Mouse (Mus musculus): ENCODE data around the gene Ovol1. TPM values are rescaled to one million over a fixed set of nuclear protein-coding genes. Genes with fewer than 3 reads are reported as not detected.

Gene Ovol1
- polyA plus RNA-seq (2012; rRNA removed): 8.5 and 10.1 TPM in 2 replicates

- no peaks in the 10 kb centered on the region for H3K27me3 ChIP-seq (ENCODE audit: control insufficient read depth, insufficient read depth, low read length)
- H3K27ac ChIP-seq (ENCODE audit: control insufficient read depth, insufficient read depth, low read depth, low read length): peak within 1 kb of the TSS; percentile 73
- H3K4me1 ChIP-seq (ENCODE audit: control insufficient read depth, insufficient read depth, low read length): peaks cover 33% of the 10 kb centered on the region
- no peaks in the 10 kb centered on the region for H3K36me3 ChIP-seq (ENCODE audit: control insufficient read depth, insufficient read depth, low read length)
- H3K4me3 ChIP-seq (ENCODE audit: control insufficient read depth, low read depth, low read length): peak within 1 kb of the TSS; percentile 87
- no peak for TF ChIP-seq CTCF (IDR thresholded peaks at IDR 0.05; ENCODE audit: control insufficient read depth, insufficient read depth, insufficient replicate concordance, low read depth, low read length)
- TF ChIP-seq POLR2A (IDR thresholded peaks at IDR 0.05; ENCODE audit: control insufficient read depth, low read depth, low read length): no peak
Measured at GRCm38 (mm10) chr19:5560457-5561041, at the start of gene Ovol1. Gene Ovol1 (minus strand): TSS chr19:5560646.

DNA sequence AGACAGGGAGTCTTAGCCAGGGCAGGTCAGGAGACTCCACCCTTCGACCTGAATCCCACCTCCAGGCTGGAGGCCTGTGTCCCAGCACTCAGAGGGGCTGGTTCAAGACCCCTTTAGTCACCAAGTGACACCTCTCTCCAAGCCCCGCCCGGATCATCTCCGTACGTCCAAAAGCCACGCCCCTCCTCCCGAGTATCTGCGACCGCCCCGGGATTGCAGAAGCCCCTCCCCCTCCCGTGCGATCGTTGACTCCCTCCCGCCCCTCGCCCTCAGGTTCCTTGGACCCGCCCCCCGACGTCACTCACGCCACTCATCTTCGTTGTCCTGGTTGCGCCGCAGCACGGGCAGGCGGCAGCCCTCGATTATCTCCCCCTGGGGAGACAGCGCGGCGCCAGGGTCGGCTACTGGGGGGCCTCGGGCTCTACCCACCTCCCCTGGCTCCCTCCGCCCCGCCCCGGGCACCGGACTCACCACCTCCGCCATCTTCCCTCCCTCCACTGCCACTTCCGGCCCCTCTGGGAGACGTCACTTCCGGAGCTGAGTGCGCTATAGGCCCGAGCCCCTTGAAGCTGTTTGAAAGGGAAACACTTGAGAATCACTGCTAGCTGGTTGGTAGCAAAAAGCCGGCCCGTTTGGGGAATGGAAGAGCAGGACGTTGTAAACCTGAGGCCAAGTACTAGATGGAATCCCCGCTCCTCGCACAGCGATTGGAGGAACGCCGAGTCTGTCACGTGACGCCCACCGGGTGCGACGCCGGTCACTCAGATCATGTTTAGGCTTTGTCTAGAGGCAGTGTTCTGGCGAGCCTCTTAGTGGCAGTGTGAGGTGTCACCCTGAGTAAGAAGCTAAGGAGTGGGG lies 49.3 kb upstream of the Ovol1 start, which contains the start of gene Kat5:
Kat5 (minus strand) TSS at position 691 of the 858 bp plus-strand sequence.
- peak within 1 kb of the TSS; percentile 99 for H3K27ac ChIP-seq (ENCODE audit: control insufficient read depth, insufficient read depth, low read depth, low read length)
- H3K27me3 ChIP-seq (ENCODE audit: control insufficient read depth, insufficient read depth, low read length): no peaks in the 10 kb centered on the region
- TF ChIP-seq POLR2A (IDR thresholded peaks at IDR 0.05; ENCODE audit: control insufficient read depth, low read depth, low read length) (peak; percentile 69), CTCF (IDR thresholded peaks at IDR 0.05; ENCODE audit: control insufficient read depth, insufficient read depth, insufficient replicate concordance, low read depth, low read length) (no peak)
- H3K4me3 ChIP-seq (ENCODE audit: control insufficient read depth, low read depth, low read length): peak within 1 kb of the TSS; percentile 99
- peaks cover 7% of the 10 kb centered on the region for H3K4me1 ChIP-seq (ENCODE audit: control insufficient read depth, insufficient read depth, low read length)
- H3K36me3 ChIP-seq (ENCODE audit: control insufficient read depth, insufficient read depth, low read length): peaks cover 6% of the 10 kb centered on the region

DNA sequence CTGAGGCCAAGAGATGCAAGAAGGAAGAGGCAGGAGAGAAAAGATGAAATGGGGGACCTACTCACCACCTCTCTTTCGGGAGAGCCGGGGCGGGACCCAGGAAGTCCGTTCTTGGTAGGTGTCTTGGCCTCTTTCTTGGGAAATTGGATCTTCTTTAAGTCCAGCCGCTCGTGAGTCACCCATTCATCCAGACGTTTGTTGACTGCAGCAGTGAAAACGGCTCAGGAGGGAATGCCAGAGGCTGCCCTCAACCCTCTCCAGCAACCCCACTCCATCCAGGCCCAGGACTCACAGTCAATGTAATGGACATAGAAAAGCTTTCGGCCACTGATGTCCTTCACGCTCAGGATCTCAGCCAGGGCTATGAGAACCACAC lies 48.7 kb upstream of the Ovol1 start:
- Histone ChIP-seq H3K27ac (ENCODE audit: control insufficient read depth, insufficient read depth, low read depth, low read length) (peak overlapping the region; percentile 99), H3K27me3 (ENCODE audit: control insufficient read depth, insufficient read depth, low read length) (no peaks in the 10 kb centered on the region), H3K36me3 (ENCODE audit: control insufficient read depth, insufficient read depth, low read length) (peaks cover 6% of the 10 kb centered on the region), H3K4me3 (ENCODE audit: control insufficient read depth, low read depth, low read length) (peak overlapping the region; percentile 99), H3K4me1 (ENCODE audit: control insufficient read depth, insufficient read depth, low read length) (peaks cover 7% of the 10 kb centered on the region)
- TF ChIP-seq POLR2A (IDR thresholded peaks at IDR 0.05; ENCODE audit: control insufficient read depth, low read depth, low read length) (no peak), CTCF (IDR thresholded peaks at IDR 0.05; ENCODE audit: control insufficient read depth, insufficient read depth, insufficient replicate concordance, low read depth, low read length) (no peak)

DNA sequence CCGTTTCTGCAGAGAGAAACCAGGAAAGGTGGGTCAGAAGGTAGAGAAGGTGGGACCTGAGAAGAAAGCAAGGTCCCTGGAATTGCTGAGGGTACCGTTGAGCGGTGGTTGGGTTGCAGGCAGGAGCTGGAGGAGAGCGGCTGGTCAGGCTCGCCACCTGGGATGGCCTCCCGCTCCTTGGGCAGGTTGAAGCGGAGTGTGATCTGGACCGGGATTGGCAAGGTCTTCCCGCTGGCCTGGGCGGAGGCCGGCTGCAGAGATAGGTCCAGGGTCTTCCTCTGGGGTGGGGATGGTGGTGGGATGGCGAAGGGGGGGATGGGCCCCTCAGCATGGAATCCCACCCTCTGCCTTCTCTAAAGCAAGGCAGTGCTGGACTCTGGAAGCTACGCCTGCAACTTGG lies 48.3 kb upstream of the Ovol1 start:
- Histone ChIP-seq H3K27ac (ENCODE audit: control insufficient read depth, insufficient read depth, low read depth, low read length) (no peak overlapping the region), H3K4me3 (ENCODE audit: control insufficient read depth, low read depth, low read length) (peak overlapping the region; percentile 99)

GRCm38 (mm10) chr19:5607705-5608410 lies 47.4 kb upstream of the Ovol1 start:
- TF ChIP-seq CTCF (IDR thresholded peaks at IDR 0.05; ENCODE audit: control insufficient read depth, insufficient read depth, insufficient replicate concordance, low read depth, low read length) (no peak), POLR2A (IDR thresholded peaks at IDR 0.05; ENCODE audit: control insufficient read depth, low read depth, low read length) (no peak)
- H3K36me3 ChIP-seq (ENCODE audit: control insufficient read depth, insufficient read depth, low read length): peaks cover 6% of the 10 kb centered on the region
- H3K27ac ChIP-seq (ENCODE audit: control insufficient read depth, insufficient read depth, low read depth, low read length): no peak overlapping the region
- H3K27me3 ChIP-seq (ENCODE audit: control insufficient read depth, insufficient read depth, low read length): no peaks in the 10 kb centered on the region
- peaks cover 10% of the 10 kb centered on the region for H3K4me1 ChIP-seq (ENCODE audit: control insufficient read depth, insufficient read depth, low read length)
- H3K4me3 ChIP-seq (ENCODE audit: control insufficient read depth, low read depth, low read length): no peak overlapping the region

More for the DNA sequence above, 48.3 kb upstream of the Ovol1 start:
- peaks cover 7% of the 10 kb centered on the region for H3K4me1 ChIP-seq (ENCODE audit: control insufficient read depth, insufficient read depth, low read length)
- H3K36me3 ChIP-seq (ENCODE audit: control insufficient read depth, insufficient read depth, low read length): peaks cover 6% of the 10 kb centered on the region
- no peak for TF ChIP-seq CTCF (IDR thresholded peaks at IDR 0.05; ENCODE audit: control insufficient read depth, insufficient read depth, insufficient replicate concordance, low read depth, low read length)
- no peak for TF ChIP-seq POLR2A (IDR thresholded peaks at IDR 0.05; ENCODE audit: control insufficient read depth, low read depth, low read length)
- no peaks in the 10 kb centered on the region for H3K27me3 ChIP-seq (ENCODE audit: control insufficient read depth, insufficient read depth, low read length)

- H3K4me3 ChIP-seq (ENCODE audit: control insufficient read depth, low read depth, low read length): no peak overlapping the region
- TF ChIP-seq POLR2A (IDR thresholded peaks at IDR 0.05; ENCODE audit: control insufficient read depth, low read depth, low read length) (no peak), CTCF (IDR thresholded peaks at IDR 0.05; ENCODE audit: control insufficient read depth, insufficient read depth, insufficient replicate concordance, low read depth, low read length) (no peak)
- no peaks in the 10 kb centered on the region for H3K27me3 ChIP-seq (ENCODE audit: control insufficient read depth, insufficient read depth, low read length)
- H3K36me3 ChIP-seq (ENCODE audit: control insufficient read depth, insufficient read depth, low read length): peaks cover 6% of the 10 kb centered on the region
- peaks cover 19% of the 10 kb centered on the region for H3K4me1 ChIP-seq (ENCODE audit: control insufficient read depth, insufficient read depth, low read length)
- no peak overlapping the region for H3K27ac ChIP-seq (ENCODE audit: control insufficient read depth, insufficient read depth, low read depth, low read length)
Measured at GRCm38 (mm10) chr19:5606196-5606595, 45.8 kb upstream of the Ovol1 start.

DNA sequence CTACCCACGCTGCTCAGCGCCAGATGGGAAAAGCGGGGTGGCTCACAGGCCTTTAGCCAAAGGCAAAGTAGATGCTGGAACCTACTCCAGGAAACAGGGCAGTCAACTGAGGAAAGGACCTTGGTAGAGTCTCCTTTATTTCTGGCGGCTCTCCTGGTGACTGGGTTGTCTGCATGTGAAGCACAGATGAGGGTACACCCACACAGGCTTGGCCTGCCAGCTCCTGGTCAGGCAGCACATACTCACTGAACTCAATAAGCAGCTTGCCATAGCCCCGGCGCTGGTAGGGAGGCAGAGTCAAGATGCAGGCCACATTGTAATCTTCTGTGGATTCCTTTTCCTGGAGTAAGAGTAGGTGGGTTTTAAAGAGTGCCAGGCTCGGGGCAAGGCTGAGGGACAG lies 44.7 kb upstream of the Ovol1 start:
- peaks cover 17% of the 10 kb centered on the region for H3K4me1 ChIP-seq (ENCODE audit: control insufficient read depth, insufficient read depth, low read length)
- H3K4me3 ChIP-seq (ENCODE audit: control insufficient read depth, low read depth, low read length): no peak overlapping the region
- TF ChIP-seq POLR2A (IDR thresholded peaks at IDR 0.05; ENCODE audit: control insufficient read depth, low read depth, low read length): no peak
- TF ChIP-seq CTCF (IDR thresholded peaks at IDR 0.05; ENCODE audit: control insufficient read depth, insufficient read depth, insufficient replicate concordance, low read depth, low read length): no peak
- H3K36me3 ChIP-seq (ENCODE audit: control insufficient read depth, insufficient read depth, low read length): peaks cover 6% of the 10 kb centered on the region
- no peak overlapping the region for H3K27ac ChIP-seq (ENCODE audit: control insufficient read depth, insufficient read depth, low read depth, low read length)
- H3K27me3 ChIP-seq (ENCODE audit: control insufficient read depth, insufficient read depth, low read length): no peaks in the 10 kb centered on the region

All from testis, adult 2 months (tissue).